Mouse (Mus musculus) inflammation-experienced regulatory T-cells, adult 6 months (primary cell): ENCODE measurements around the gene Prss35. TPM values are rescaled to one million over a fixed set of nuclear protein-coding genes. Genes with fewer than 3 reads are reported as not detected.

ENCODE experiments used
- ATAC-seq: one replicate; pipeline ENCODE4 v1.8.0; 2017
- polyA plus RNA-seq, 3 experiments: library from polyadenylated mRNA; unstranded; fragments of 100-300 nt; shearing (Covaris generic); gene quantifications; one replicate each; pipeline ENCODE4 v1.2.1; 2017

Prss35 gene
- polyA plus RNA-seq, 3 experiments from 2014 or later, result not detected

- no peak for ATAC-seq
Observed at GRCm38 (mm10) chr9:86800600-86801163, 57.2 kb downstream of the Prss35 start.

Other genes starting within 250 kb of the Prss35 start
- 10 to 100 TPM; 16.4 to 21.3 (median 19.2) TPM for gene Pgm3, start 171.8 kb upstream of the Prss35 start, polyA plus RNA-seq
- 1 to 10 TPM; 4.6 to 5.7 (median 5.6) TPM for gene Rwdd2a, start 171.7 kb upstream of the Prss35 start, polyA plus RNA-seq
- under 1 TPM in 1 of 3 experiments, not detected in 2; 0.09 TPM for gene Me1, start 47.7 kb upstream of the Prss35 start, polyA plus RNA-seq
- gene Snap91, start 137.0 kb downstream of the Prss35 start, polyA plus RNA-seq, result under 1 TPM in 1 of 3 experiments, not detected in 2; 0.15 TPM